Mouse (Mus musculus) monocyte, adult 5-6 weeks (primary cell): Measurements from ENCODE around the gene Lsp1. TPM values are rescaled to one million over a fixed set of nuclear protein-coding genes. Genes with fewer than 3 reads are reported as not detected.

Experiments
- ATAC-seq: fragments of 153-309, 156-312 bp; replicated peaks from 2 replicates; pipeline ENCODE4 v1.8.0; 2017; ENCODE audit warnings: mild to moderate bottlenecking; ENCODE audit not compliant: low TSS enrichment, insufficient number of reproducible peaks, severe bottlenecking, poor library complexity, low FRiP score
- total RNA-seq: library from RNA; stranded (forward); fragments of 200-1000, 200-491, 200-594 nt; gene quantifications from 3 replicates; pipeline ENCODE4 v1.2.3, GENCODE M21; 2017

Lsp1 gene
- total RNA-seq, 1 experiment from 2014 or later = 1,247 TPM

DNA sequence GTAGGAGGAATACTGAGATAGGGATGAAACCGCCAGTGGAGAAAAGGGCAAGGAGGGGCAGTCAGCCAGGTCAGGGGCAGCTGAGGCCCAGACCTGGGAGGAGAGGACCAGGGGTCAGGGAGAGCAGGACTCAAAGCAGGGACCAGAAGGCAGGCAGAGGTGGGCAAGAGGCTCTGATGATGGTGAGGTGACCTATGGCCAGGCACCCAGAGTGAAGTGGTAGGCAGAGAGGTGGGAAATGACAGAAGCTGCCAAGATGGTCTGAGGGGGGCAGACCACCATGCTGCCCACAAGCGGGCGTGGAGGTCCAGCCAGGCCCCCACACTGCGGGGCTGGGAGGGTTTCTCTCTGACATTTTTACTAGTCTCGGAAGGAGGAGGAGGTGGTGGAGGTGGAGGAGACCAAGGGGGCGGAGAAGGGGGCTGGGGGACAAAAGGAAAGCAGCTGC is 10.8 kb downstream of the Lsp1 start:
- no peak for ATAC-seq

DNA sequence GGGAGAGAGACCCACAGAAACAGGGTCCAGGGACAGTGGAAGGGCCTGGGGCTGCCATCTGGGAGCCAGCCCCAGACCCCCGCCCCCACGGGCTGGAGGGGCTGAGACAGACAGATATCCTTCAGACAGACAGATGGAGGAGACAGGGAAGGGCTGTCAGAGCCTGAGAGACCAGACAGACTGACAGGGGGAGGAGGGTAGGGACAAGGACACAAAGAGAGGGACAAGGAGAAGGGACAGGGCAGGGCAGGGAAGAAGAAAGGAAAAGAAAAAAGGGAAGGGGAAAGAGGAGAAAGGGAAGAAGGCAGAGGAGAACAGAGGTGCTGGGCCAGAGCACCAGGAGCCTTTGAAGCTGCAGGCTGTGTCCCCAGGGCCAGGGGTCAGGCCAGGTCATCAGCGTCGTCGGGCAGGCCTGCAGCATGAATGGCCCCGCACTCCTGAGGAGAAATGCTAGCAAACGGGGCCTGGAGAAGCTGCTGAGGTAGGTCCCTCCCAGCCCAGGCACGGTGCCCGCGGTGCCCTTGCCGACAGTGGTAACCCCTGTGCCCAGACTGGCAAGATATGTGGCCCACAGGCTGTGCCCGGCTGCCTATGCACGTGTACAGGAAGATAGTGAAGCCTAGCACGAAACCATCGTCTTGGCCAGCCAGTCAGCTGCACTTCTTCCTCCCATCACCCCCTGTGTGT is 11.4 kb downstream of the Lsp1 start:
- ATAC-seq = no peak

DNA sequence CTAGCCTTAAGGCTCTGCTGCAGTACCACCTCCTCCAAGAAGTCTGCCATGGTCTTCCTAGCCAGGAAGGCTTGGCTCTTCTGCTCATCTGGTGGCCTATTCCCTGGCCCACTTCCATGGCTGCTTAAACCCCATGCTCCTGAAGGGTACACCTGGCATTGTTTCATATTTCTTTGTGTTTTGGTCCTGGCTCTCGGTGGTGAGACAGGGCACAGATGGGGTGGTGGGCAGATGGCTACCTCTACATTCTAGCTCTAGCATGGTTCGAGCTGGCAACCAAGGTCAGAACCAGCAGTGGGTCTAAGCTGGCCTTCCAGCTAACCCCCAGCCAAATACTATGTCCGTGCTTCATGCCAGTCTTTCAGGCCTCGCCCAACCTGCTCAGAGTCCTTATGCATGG is 12.3 kb downstream of the Lsp1 start:
- ATAC-seq = no peak

DNA sequence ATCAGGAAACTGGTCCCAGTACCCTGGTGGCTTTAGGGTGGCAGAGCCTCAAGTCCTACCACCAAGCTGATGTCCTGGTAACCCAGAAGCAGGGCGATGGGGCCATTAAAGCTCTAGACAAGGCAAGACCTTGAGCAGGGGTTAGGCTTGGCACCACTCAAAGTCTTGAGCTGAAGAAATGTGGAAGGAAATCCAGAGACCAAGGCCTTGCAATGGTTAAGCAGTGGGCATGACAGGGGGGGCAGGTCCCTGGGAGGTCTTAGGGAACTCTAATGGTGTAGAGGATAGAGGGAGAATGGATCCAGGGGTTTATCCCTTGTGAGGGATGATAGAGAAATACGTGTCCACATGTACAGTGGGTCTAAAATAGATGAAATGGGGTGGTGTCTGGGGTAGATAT is 12.9 kb downstream of the Lsp1 start:
- ATAC-seq = no peak

DNA sequence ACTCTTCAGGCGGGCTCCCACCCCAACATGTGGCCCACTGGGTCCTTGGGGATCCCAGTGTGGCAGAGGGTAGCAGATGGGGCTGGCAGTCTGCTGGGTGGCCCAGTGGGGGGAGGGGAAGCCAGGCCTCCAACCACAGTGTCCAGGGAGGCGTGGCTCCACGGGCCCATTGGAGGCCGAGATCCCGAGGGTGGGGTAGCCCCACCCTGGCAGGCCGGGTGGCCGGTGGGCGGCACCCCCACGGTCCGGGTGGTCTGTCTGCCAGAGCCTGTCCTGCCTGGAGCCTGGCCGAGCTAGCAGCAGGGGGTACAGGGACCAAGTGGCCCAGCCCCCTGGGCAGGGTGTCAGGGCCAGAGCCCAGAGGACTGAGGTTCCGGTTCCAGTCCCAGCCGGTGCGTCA is 14.2 kb downstream of the Lsp1 start:
- no peak for ATAC-seq

DNA sequence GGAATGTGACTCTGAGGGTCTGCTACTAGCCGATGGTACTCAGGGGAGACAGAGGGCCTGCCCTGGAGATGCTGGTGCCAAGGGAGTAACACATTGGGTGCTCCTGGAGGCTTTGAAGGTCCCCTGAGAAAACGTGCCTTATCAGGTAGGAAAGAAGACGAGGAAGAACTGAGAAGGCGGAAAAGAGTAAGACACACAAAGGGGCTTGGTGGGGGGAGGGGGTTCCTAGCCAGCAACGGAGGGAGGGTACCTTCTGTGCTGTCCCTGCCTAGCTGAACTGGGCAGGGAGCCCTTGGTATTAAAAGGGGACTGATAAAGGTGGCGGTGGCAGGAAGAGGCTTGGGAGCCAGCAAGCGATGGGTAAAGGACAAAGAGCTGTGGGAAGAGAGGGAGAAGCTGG is 15.0 kb downstream of the Lsp1 start:
- no peak for ATAC-seq

DNA sequence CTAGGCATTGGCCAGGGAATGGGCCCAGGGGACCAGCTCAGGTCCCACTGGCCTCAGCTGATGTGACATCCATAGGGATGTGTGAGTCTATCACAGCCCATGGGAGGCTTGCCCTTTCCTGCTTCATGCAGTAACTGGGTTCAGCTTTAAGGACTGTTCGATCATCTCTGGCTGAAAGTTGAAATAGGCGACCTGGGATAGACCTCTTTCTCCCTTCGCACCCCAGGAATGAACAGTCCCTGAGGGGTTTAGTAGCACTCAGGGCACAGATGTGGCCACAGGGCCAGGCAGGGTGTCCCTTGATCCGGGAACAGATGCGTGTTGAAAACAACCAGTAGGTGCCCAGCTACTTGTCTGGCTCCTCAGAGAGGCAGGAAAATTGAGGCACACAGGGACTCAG is 15.7 kb downstream of the Lsp1 start:
- ATAC-seq = no peak

DNA sequence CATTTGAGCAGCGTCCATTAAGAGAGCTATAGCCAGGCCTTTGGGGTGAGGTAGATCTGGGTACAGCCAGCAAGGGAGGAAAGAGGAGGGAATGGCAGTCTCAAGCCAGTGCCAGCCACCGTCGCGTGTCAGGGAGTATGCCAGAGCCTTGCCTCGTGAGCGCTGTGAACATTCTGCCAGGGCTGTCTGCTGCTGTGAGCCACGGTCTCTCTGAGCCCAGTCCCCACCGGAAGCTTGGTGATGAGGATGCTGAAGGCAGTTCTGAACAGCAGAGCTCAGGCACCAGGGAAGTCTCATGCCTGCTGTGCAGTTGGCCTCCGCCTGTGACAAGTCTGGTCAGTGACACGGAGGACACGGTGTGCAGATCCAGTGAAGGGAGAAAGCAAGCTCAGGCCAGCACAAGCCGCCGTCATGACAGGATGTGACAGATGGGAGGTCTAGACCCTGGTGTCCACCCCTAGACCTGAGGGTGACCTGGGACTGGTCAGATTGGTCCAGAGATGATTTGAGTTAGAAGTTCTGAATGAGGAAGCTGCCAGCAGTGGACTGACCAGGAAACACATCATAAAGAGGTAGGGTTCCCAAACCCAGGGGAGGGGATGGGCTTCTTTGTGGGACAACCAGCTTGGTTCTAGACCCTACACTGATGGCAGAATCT is 16.3 kb downstream of the Lsp1 start:
- ATAC-seq = no peak

DNA sequence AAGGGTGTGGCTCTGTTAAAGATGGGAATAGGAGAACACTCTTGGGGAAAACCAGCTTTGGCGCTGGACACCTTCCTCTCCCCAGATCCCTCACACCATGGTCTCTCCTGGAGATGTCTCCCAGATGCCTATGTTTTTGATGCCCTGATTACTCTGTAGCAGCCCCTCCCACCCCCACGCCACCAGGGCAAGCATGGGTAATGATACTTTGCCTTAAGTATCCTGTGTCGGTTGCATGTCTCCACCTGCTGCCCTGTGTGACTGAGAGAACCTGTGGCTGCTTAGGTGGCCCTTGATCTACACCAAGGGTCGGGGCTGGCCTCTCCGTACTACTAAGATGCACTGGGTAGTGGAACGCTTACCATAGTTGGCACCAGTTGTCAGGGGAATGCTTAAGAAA is 17.4 kb downstream of the Lsp1 start:
- no peak for ATAC-seq

DNA sequence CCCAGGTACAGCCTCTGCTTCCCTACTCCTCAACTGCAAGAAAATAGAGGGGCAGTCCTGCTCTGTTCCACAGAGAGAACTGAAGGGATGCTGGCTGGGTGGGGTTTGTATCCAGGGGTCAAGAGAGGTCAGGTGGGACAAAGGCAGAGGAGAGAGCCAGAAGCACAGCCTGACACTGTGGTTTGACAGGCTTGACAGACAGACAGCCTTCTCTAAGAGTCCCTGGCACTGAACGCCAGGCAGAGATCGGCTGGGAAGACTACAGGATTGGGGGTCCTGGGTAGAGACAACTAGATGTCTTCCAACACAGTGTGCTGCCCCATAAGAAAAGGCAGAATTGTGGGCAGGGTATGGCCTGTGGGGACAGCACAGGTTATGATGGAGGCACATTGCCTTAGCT is 18.0 kb downstream of the Lsp1 start:
- no peak for ATAC-seq

DNA sequence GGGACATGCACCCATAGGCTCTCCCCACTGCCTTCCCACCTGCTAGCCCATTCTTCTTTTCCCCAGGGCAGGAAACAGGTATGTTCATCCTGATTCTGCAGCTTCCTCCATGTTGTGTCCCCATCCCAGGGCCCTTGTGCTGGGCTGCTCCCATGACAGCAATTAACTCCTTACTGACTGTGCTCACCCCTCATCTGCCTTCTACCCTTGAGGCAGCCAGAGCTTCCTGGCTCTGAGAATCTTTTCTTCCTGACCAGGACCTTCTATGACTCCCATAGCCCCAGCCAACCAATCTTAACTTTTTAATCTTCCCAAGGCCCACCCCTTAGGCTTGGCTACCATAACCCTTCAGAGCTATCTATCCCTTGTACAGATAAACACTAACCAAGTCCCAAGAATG is 18.7 kb downstream of the Lsp1 start:
- no peak for ATAC-seq

DNA sequence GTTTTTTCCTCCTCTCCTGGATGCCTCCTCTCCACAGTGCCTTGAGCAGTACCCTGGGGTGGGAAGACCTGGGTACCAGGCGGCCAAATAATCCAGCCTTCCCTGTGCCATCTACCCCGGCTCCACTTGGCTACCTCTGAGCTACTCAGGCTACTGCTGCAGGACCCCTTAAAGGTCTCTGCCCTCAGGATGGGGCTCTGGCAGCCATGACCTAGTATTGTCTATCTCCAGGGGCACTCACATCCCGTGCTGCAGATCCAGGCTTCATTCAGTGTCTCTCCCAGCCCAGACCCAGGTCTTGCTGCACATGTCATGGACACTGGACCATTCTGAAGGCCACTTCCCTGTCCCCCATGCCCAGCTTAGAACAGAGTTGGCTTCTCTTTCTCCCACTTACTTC is 19.3 kb downstream of the Lsp1 start:
- ATAC-seq = no peak

DNA sequence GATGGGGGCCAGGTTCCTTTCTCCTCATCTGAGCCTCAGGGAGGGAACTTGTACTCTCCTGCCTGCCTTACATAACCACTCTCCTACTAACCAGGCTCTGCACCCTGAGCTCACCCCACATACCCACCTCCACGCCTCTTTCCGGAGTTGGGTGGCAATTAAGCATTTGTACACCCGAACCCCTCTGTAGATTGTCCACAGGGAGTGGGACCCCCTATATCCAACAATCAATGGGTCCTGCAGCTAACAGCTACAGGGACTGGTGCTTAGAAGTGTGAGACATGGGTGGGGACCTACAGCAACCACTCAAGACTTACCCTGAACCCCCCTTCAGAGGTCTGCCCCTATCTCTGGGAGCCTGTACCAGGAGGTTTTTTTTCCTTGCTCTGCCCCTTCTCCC is 20.1 kb downstream of the Lsp1 start:
- no peak for ATAC-seq

DNA sequence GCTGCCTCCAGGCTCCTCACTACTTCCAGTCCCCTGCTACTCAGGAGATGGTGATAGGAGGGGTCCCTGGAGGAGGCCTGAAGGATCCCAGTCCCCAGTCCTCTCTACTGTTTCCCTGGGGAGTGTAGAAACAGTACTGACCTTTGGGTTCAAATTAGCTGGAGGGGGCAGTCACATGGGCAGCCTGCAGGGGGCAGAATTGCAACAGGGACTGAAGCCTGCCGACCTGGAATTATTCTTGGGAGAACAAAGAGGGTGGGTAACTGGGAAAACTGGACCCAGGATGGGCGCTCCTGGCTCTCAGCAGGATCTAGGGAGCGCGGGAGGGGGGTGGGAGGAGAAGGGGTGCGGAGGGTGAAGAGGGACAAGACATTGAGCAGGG is 20.6 kb downstream of the Lsp1 start:
- no peak for ATAC-seq

DNA sequence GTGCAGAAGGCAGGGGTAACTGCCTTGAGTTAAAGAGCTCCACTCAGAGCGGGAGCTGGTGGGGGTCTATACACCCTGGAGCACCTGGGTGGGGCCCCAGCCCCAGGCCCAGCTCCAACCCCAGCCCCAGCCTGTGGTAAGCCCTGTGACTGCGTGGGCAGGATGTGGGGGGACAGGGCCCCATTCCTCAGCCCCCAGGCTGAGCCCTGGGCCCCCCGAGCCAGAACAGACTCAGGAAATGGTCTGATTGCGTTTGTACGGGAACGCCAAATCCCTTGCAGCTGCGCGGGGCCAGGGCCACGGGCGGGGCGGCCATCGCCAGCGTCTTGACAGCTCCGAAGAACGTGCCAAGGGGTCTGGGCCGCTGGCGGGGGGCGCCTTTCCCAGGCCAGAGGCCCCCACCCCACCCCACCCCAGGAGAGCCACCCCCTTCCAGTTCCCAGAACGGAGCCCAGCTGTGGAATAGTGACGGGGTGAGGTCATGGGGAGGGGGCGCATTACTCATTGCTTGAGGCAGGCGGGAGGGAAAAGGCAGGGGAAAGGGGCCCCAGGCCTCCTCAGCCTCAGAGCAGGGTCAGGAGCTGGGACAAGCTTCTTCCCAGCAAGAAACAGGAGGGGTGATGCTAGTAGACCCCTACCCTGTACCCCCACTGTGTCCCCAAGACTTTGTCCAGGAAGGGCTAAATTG is 21.1 kb downstream of the Lsp1 start:
- no peak for ATAC-seq

DNA sequence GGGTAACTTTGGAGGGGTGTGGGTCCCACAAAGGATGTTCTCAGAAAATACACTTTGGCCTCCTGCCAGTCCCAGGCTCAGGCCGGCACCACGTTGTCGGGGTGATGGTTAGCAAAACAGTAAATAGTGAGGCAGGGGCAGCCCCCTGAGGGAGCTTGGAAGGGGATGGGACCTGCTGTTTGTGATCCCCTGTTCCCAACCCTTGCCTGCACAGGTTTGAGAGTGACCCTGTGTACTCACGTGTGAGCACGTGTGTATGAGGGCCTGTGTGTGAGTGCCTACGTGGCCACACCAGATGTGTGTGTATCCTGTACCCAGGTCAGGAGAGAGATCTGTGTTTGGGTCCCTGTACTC is 21.6 kb downstream of the Lsp1 start:
- ATAC-seq = no peak

DNA sequence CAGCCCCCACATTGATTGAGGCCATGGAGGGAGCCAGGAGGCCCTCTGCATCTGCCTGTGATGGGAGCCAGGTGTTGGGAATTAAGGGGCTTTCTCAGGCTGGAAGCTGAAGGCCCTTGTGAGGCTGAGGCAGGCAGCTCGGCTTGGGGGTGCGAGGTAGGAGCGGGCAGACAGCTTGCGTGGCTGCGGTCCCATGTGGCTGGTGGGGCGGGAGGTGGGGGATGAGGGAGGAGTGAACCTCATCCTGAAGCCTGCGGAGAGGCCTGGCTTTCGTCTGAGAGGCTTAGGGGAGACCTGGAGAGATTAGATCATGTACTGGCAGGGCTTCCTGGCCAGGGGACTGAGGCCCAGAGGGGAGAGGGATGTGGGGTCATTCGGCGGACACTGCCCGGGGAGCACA is 22.5 kb downstream of the Lsp1 start:
- ATAC-seq = no peak

DNA sequence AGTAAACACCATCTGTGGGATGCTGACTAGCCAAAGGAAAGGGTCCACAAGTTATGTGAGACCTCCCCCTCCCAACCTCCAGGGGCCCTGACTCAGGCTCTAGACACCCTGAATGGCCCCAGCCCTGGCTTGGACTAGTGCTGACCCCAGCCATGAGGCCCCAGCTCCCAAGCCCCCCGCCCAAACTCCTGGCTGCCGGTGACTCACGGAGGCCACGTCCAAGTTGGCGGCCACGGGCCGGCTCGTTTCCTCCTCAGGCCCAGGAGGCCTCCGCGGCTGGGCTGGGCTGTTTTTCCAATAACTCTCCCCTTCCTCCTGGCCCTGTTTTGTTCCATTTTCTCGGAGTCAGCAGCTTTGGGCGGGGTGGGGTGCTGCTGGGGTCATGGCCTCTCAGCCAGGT is 24.2 kb downstream of the Lsp1 start:
- ATAC-seq = no peak

DNA sequence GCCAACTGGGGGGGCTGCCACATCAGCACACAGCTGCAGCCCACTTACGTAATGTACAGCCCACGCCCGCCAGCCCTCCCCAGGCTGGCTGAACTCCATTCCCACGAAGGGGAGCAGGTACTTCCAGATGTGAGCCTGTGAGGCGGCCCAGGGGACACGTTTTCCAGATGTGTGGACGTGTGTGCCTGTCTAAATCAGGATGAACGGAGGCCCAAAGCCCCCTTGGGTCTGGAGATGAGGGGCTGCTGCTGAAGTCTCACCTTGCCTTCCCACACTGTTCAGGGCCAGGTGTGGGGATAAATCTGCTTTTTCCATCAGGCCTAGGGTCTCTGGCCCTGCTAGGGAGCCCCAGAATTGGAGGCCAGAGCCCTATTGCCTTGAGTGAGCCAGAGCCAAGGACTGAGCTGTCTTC is 26.1 kb downstream of the Lsp1 start:
- no peak for ATAC-seq

DNA sequence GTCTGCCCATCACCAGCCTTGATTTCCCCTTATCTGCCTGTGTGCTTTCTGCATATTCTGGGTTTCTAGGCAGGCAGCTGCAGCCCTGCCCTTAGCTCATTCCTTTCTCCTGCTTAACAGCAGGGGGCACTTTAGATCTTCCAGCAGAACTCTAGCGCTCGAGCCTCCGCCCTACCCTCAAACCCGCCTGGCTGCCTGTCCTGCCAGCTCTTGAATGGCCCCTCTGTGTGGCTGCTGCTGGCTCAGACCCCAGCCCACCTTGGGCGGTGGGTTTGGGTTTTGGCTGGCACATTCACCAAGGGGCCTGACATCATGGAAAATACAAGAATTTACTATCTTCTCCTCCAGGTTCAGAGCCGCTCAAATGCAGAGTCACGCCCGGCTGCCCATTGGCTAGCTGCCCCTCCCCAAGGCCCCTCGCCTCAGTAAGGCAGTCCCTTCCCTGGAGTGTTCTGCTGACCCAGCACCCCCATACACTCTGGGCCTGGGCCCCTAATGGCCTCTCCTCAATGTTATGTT is 26.8 kb downstream of the Lsp1 start:
- ATAC-seq = no peak
